Mouse (Mus musculus) adipocyte (in vitro differentiated cells): ENCODE measurements around the gene Ubqln1.
A peak's percentile ranks its signal among the peaks of the same experiment; 100 is the strongest.

ENCODE experiments used
- DNase-seq: peaks from one replicate; pipeline ENCODE4 v3.0.0-alpha.2; 2016; ENCODE audit warnings: low spot score

The Ubqln1 gene

GRCm38 (mm10) chr13:58215592-58216341 lies at the start of gene Ubqln1:
TSS of gene Ubqln1 (minus strand) at chr13:58215653.
- peak; percentile 82 for DNase-seq

- DNase-seq: no peak
Observed at GRCm38 (mm10) chr13:58263546-58263945, 48.1 kb upstream of the Ubqln1 start.

- DNase-seq: no peak
Observed at GRCm38 (mm10) chr13:58261674-58262073, 46.2 kb upstream of the Ubqln1 start.

DNA sequence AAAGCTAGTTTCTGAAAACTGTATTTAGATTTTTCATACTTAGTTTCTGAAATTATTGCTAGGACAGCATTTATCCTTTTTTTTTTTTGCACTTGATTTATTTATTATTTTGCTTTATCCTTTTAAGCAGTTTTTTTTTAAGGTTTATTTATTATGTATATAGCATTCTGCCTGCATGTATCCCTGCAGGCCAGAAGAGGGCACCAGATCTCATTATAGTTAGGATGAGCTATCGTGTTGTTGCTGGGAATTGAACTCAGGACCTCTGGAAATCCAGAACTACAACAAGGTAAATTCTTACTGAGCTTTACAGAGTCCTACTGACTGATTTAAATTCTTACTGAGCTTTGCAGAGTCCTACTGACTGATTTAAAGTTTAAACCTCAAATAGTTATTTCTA lies 37.8 kb upstream of the Ubqln1 start:
- no peak for DNase-seq

DNA sequence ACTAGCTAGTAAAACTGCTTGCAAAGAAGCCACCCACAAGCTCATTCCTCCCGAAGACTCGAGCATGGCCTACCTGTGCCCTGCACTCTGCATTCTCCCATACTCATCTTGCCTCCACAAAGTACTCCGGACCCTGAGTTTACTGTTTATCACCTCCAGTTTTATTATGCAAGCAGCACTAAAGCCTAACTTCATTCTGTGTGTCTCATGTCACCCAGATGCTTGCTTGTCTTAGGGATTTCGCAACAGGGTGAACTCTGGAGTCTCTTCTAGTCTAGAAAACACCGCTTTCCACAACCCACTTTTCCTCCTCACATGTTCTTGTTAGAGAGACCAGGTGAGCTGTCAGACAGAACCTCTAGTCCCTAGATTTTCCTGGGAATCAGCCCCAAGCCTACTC lies 33.5 kb upstream of the Ubqln1 start:
- peak; percentile 58 for DNase-seq

GRCm38 (mm10) chr13:58236536-58236935 lies 21.1 kb upstream of the Ubqln1 start:
- DNase-seq: no peak

GRCm38 (mm10) chr13:58232611-58233010 lies 17.2 kb upstream of the Ubqln1 start:
- DNase-seq: peak; percentile 58

DNA sequence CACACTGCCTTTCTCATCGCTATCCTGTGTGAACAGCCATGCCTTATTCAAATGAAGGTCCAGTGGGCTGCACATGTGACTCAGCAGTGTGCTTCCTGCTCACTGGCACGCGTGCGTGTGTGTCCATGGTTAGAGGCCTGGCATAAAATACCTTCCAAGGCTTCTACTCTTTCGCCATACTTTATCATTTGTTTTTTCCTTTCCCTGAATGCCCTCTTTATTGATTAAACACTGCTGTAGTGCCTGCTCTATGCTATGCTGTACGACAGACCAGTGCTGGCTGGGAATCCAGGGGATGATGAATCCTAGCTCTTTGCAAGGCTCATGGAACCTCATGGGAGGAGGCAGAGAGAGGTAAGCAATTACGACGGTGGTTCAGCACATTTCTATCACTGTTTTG lies 16.6 kb upstream of the Ubqln1 start:
- no peak for DNase-seq

DNA sequence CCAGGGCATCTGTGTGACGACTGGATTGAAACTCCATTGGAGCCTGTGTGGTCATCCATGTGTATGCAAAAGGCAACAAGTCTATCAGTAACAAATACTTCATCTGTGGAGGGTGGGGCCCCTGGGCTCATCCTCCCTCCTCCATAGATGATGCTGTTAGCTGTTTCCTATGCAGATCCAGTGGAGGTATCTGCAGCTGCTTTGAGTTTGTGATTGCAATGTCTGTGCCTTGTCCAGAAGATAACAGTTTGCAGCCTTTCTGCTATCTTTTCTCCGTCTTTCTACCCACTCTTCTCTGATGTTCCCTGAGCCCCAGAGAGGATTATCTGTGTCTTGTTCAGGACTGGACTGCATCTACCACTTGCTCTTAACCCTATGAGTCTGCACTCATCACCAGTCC lies 13.2 kb upstream of the Ubqln1 start:
- DNase-seq: no peak

GRCm38 (mm10) chr13:58225694-58226093 lies 10.2 kb upstream of the Ubqln1 start:
- peak; percentile 68 for DNase-seq

DNA sequence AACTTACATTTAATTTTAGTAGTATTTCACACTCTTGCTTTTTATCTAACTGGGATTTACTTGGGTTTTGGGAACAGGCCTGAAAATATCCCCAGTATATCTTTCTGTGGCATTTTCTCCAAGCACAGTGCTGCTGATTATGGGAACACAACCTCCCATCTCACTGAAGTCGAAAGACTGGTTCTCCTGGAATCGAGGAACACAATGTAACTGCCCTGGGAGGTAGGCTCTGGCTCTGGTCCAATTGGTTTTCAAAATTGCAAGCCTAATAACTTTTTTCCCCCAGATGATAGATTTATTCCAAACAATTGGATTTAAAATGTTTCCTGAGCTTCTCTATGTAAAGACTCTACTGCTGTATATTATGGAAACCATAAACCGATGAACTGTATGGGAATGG lies 4.8 kb upstream of the Ubqln1 start:
- DNase-seq: no peak

DNA sequence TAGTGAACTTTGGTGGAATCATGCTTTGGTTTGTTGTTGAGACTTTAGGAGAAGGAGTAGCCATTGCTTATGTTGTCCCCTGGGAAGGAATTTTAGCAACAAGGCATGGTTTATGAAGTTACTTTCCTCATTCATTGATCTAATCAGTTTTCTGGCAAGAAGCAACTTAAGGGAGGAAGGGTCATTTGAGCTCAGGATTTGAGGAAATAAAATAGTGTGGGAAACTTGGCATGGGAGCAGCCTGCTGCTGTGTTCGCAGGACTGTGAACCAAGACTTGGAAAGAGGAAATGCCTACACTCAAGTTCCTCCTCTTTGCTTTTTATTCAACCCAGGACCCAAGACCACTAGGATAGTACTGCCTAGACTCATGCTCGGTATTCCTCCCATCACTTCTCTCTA lies 2.1 kb upstream of the Ubqln1 start:
- DNase-seq: peak; percentile 64

GRCm38 (mm10) chr13:58216395-58216794 lies 942 bp upstream of the Ubqln1 start:
- DNase-seq: peak; percentile 73

DNA sequence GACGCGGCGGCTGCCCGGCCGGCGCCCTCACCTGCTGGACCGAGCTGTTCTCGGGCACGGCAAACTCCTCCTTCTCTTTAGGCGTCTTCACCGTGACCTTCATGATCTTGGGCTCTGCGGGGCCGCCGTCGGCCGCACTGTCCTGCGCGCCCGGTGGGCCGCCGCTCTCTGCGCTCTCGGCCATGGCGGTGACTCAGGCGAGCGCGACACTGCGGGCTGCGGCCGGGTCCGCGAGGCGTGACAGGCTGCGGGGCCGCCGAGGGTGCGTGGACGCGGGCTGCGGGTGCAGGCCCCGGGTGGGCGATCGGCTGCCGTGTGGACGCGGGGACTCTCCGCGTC lies 231 bp downstream of the Ubqln1 start:
- no peak for DNase-seq

DNA sequence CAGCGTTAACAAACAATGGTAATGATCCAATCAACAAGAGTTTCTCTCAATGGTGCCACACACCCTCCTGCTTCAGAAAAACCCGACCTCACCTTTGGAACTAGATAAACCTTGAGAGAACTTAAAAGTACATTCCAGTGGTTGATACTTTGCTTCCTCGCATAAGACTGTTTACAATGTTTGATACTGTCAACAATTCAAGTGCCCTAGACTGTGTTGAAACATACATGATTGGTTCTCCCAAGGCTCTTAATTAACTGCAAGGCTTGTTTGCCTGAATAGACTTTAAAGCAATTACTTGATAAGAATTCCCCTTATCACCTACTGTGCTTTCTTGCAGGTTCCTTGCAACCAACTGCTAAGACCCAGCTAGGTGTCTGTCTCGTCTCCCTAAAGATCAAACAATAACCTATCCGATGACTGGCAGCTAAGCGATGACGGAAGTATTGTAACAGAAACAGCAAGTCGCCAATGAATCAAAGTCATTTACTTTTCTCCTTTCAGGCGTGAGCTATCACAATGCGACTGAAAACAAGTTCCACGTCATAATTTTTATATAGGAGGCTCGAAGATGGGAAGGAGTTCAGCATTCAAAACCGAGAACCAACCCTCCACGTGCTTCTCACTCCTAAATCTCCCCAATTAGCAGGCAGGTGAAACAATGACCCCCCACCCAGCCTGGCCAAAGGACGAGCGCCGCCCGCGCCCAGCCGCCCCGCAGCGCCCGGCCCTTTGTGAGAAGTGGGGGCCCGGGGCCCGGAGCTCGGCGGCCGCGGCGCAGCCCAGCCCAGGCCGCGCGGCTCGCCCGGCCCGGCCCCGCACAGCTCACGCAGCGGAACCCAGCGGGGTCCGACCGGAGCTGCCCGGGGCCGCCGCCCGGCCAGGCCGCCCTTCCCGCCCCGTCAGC lies 854 bp downstream of the Ubqln1 start:
- DNase-seq: no peak

DNA sequence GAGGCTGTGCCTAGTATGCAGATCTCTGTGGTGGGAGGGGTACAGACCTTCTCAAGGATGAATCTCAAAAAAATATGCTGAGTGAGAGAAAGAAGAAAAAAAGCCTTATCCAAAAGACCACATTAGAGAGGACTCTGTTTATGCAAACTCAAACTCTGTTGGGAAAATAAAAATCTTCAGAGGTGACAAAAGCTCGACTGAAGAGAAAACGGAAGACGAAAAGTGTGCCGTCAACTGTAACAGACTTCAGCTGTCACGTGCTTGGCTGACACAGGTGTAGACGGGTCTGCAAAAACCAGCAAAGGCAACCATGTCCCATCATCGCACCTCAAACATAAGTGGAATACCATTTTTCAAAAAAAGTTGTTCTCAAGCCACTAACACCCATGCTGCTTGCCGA lies 1.7 kb downstream of the Ubqln1 start:
- DNase-seq: no peak

GRCm38 (mm10) chr13:58212530-58212929 lies 2.9 kb downstream of the Ubqln1 start:
- no peak for DNase-seq

GRCm38 (mm10) chr13:58210441-58210840 lies 5.0 kb downstream of the Ubqln1 start:
- no peak for DNase-seq

- DNase-seq: no peak
Observed at GRCm38 (mm10) chr13:58206084-58206483, 9.4 kb downstream of the Ubqln1 start.

GRCm38 (mm10) chr13:58204986-58205385 lies 10.5 kb downstream of the Ubqln1 start:
- DNase-seq: no peak

- no peak for DNase-seq
Observed at GRCm38 (mm10) chr13:58204202-58204601, 11.3 kb downstream of the Ubqln1 start.

DNA sequence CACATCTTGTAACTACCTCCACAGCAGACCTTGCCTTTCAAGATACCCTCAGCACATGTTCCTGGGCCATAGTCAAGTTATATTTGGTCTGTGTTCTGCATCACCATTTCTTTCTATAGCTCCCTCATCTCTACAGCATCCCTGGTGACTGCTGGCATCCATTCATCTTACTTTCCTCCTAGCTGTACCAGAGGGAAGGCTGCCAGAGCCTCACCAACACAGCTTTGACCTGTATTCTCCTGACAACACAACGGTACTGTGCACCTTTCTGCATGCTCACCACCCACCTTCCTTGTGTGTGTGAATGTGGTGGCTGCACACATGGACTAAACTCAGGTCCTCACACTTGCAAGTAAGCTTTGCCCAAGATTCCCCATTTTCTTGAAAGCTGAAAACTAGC lies 12.6 kb downstream of the Ubqln1 start:
- DNase-seq: no peak

- DNase-seq: no peak
Observed at GRCm38 (mm10) chr13:58201908-58202307, 13.5 kb downstream of the Ubqln1 start.
